Mouse (Mus musculus) cortical plate, adult 2 months (tissue): ENCODE results near the gene Rbm20.

Source experiments
- CTCF ChIP-seq: fragments of 200-500 bp; IDR thresholded peaks from 2 replicates; pipeline ENCODE4 v1.5.1; 2011; ENCODE audit warnings: mild to moderate bottlenecking, control low read depth, low read length; ENCODE audit not compliant: insufficient read depth; ENCODE audit errors: extremely low read depth
- POLR2A ChIP-seq: fragments of 200-500 bp; IDR thresholded peaks from 2 replicates; pipeline ENCODE4 v1.6.1; 2011; ENCODE audit warnings: mild to moderate bottlenecking, low read length, control low read depth; ENCODE audit not compliant: insufficient read depth; ENCODE audit errors: extremely low read depth

DNA sequence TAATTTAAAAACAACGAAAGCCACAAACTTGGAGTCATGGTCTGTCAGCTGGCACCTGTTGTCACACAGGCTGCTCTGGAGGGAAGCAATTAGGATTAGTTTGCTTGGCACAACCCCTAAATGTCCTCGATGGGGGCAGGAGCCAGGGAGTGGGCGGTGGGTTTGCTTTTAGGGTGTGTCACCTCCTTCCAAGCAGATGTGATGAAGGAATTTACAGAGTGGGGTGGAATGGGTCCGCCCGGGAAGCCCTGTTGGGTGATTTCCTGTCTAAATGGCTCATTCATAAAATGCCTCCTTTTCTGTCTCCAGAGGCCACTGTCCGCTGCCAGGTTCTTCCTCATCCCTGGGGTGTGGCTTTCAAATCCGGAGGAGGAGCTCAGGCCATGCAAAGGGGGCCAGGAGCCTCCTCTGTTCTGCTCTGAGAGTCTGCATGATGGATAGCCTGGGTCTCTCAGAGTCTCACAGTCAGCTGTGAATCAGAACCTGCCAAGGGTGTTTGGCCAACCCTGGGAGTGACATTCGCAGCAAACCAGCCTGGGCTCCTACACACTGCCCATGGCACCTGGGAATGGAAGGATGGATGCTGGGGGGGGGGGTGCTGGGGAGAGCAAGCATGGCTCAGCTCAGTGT is 34.3 kb downstream of the Rbm20 start:
- no peak for TF ChIP-seq CTCF
- no peak for TF ChIP-seq POLR2A
